Mouse (Mus musculus) heart, postnatal 0 days (tissue): ENCODE measurements around the gene Ccdc51. TPM values are rescaled to one million over a fixed set of nuclear protein-coding genes. Genes with fewer than 3 reads are reported as not detected.

Experiments
- ATAC-seq: fragments of 200-750 bp; cut with Nextera tagmentation; 2 replicates; pipeline ENCODE4 v1.8.0; 2017; ENCODE audit warnings: low read depth, moderate number of reproducible peaks, moderate library complexity; ENCODE audit not compliant: insufficient read depth
- DNase-seq: peaks from one replicate; pipeline ENCODE4 v3.0.0-alpha.2; 2016; ENCODE audit warnings: low spot score
- H3K27ac ChIP-seq: fragments of 300-500 bp; sonication (generic); 2 replicates; pipeline ENCODE4 v1.5.1; 2014; ENCODE audit warnings: low read depth, mild to moderate bottlenecking
- H3K27me3 ChIP-seq: fragments of 300-500 bp; sonication (generic); 2 replicates; pipeline ENCODE4 v1.6.1; 2014; ENCODE audit warnings: low read length, mixed read lengths; ENCODE audit not compliant: control insufficient read depth, insufficient read depth
- H3K36me3 ChIP-seq: fragments of 300-500 bp; sonication (generic); replicated peaks from 2 replicates; pipeline ENCODE4 v1.6.1; 2014; ENCODE audit warnings: low read length, mixed read lengths; ENCODE audit not compliant: control insufficient read depth, insufficient read depth
- H3K4me1 ChIP-seq: fragments of 300-500 bp; sonication (generic); 2 replicates; pipeline ENCODE4 v1.6.1; 2014; ENCODE audit warnings: antibody characterized with exemption; ENCODE audit not compliant: control insufficient read depth, insufficient read depth
- H3K4me2 ChIP-seq: fragments of 300-500 bp; sonication (generic); 2 replicates; pipeline ENCODE4 v1.6.1; 2014; ENCODE audit warnings: low read depth, mild to moderate bottlenecking, low read length, moderate library complexity
- H3K4me3 ChIP-seq: fragments of 300-500 bp; sonication (generic); 2 replicates; pipeline ENCODE4 v1.5.1; 2014; ENCODE audit warnings: low read depth, low read length
- H3K9ac ChIP-seq: fragments of 300-500 bp; sonication (generic); replicated peaks from 2 replicates; pipeline ENCODE4 v1.6.1; 2014; ENCODE audit warnings: low read depth, low read length, mixed read lengths
- H3K9me3 ChIP-seq: fragments of 300-500 bp; sonication (generic); replicated peaks from 2 replicates; pipeline ENCODE4 v1.6.1; 2016; ENCODE audit warnings: low read length; ENCODE audit not compliant: control insufficient read depth
- CTCF ChIP-seq: IDR thresholded peaks from 2 replicates; pipeline ENCODE4 v1.5.1; 2016; ENCODE audit warnings: antibody characterized with exemption, control low read depth, low read depth
- EP300 ChIP-seq: IDR thresholded peaks from 2 replicates; pipeline ENCODE4 v1.6.1; 2016; ENCODE audit warnings: antibody characterized with exemption, low read depth
- WGBS: fragments of 180-500 bp; shearing (Covaris S2); extraction: QIAGEN DNeasy Blood & Tissue Kit; methylation state at CpG from one replicate; pipeline ENCODE4 v1.1.7; 2014; 5-methylcytosine and 5-hydroxymethylcytosine counted together
- polyA plus RNA-seq: library from polyadenylated mRNA; unstranded; fragments of >200 nt; fragmentation: Nextera tagmentation; extraction: Ambion mirVana; gene quantifications from 2 replicates; pipeline ENCODE4 v1.2.1, GENCODE M21; 2015
- total RNA-seq: library from RNA; depleted of rRNA; stranded (reverse); fragments of >200 nt; gene quantifications from 2 replicates; pipeline ENCODE4 v1.2.3, GENCODE M21; 2014; ENCODE audit warnings: low replicate concordance

Ccdc51 gene
- total and polyA plus RNA-seq, 2 experiments from 2014 or later: 11.6 to 14.3 TPM

GRCm38 (mm10) chr9:109102541-109102940, 20.2 kb downstream of the Ccdc51 start:
- TF ChIP-seq CTCF (no peak), EP300 (no peak)
- Histone ChIP-seq H3K27ac (no peak overlapping the region), H3K4me3 (no peak overlapping the region), H3K9me3 (no peaks in the 10 kb centered on the region), H3K4me2 (no peak overlapping the region), H3K27me3 (no peaks in the 10 kb centered on the region), H3K4me1 (peaks cover 28% of the 10 kb centered on the region), H3K9ac (no peak overlapping the region; the same call in 1 of the 2 replicates), H3K36me3 (peaks cover 39% of the 10 kb centered on the region)
- ATAC-seq (no peak), DNase-seq (no peak)
- 78% methylated on average over 3 of the region's 3 CpGs for WGBS

GRCm38 (mm10) chr9:109103250-109103649, 21.0 kb downstream of the Ccdc51 start:
- DNase-seq: no peak
- no peak overlapping the region for H3K9ac ChIP-seq
- 37% methylated on average over 7 of the region's 7 CpGs for WGBS

GRCm38 (mm10) chr9:109104083-109104482, 21.8 kb downstream of the Ccdc51 start:
- Histone ChIP-seq H3K36me3 (peaks cover 55% of the 10 kb centered on the region), H3K27me3 (no peaks in the 10 kb centered on the region), H3K9ac (no peak overlapping the region), H3K4me1 (peaks cover 14% of the 10 kb centered on the region; the same call in 1 of the 2 replicates), H3K4me3 (no peak overlapping the region), H3K9me3 (no peaks in the 10 kb centered on the region), H3K4me2 (no peak overlapping the region), H3K27ac (no peak overlapping the region)
- ATAC-seq (no peak), DNase-seq (no peak)
- TF ChIP-seq CTCF: no peak
- TF ChIP-seq EP300: no peak
- WGBS: 89% methylated on average over 9 of the region's 9 CpGs

More at GRCm38 (mm10) chr9:109103250-109103649, 21.0 kb downstream of the Ccdc51 start:
- Histone ChIP-seq H3K27me3 (no peaks in the 10 kb centered on the region), H3K27ac (no peak overlapping the region), H3K4me2 (no peak overlapping the region), H3K4me3 (no peak overlapping the region), H3K4me1 (peaks cover 21% of the 10 kb centered on the region), H3K9me3 (no peaks in the 10 kb centered on the region), H3K36me3 (peaks cover 47% of the 10 kb centered on the region)
- TF ChIP-seq CTCF: no peak
- TF ChIP-seq EP300: no peak
- ATAC-seq: no peak

GRCm38 (mm10) chr9:109105011-109105410, 22.7 kb downstream of the Ccdc51 start:
- TF ChIP-seq EP300 (no peak), CTCF (no peak)
- H3K27ac ChIP-seq: no peak overlapping the region
- peak; percentile 52 for ATAC-seq

GRCm38 (mm10) chr9:109105648-109106047, 23.4 kb downstream of the Ccdc51 start:
- H3K4me3 ChIP-seq: no peak overlapping the region
- TF ChIP-seq CTCF: no peak
- no peak for TF ChIP-seq EP300
- H3K9me3 ChIP-seq: no peaks in the 10 kb centered on the region
- ATAC-seq (no peak), DNase-seq (no peak)
- peaks cover 64% of the 10 kb centered on the region for H3K36me3 ChIP-seq
- H3K4me1 ChIP-seq: peaks cover 8% of the 10 kb centered on the region; the same call in 1 of the 2 replicates
- 90% methylated on average over 12 of the region's 12 CpGs for WGBS
- H3K9ac ChIP-seq: no peak overlapping the region
- H3K27ac ChIP-seq: no peak overlapping the region
- no peak overlapping the region for H3K4me2 ChIP-seq
- H3K27me3 ChIP-seq: no peaks in the 10 kb centered on the region

More at GRCm38 (mm10) chr9:109105011-109105410, 22.7 kb downstream of the Ccdc51 start:
- Histone ChIP-seq H3K4me1 (peaks cover 9% of the 10 kb centered on the region; the same call in 1 of the 2 replicates), H3K9ac (no peak overlapping the region), H3K4me3 (no peak overlapping the region), H3K36me3 (peaks cover 64% of the 10 kb centered on the region), H3K27me3 (no peaks in the 10 kb centered on the region), H3K4me2 (no peak overlapping the region), H3K9me3 (no peaks in the 10 kb centered on the region)
- DNase-seq: peak; percentile 28
- 44% methylated on average over 12 of the region's 12 CpGs for WGBS

GRCm38 (mm10) chr9:109107341-109107740, 25.0 kb downstream of the Ccdc51 start:
- peaks cover 78% of the 10 kb centered on the region for H3K36me3 ChIP-seq
- no peak for TF ChIP-seq CTCF
- no peak for TF ChIP-seq EP300
- no peak for DNase-seq
- no peak overlapping the region for H3K4me2 ChIP-seq
- no peak overlapping the region for H3K27ac ChIP-seq
- 75% methylated on average over 5 of the region's 6 CpGs for WGBS
- no peaks in the 10 kb centered on the region for H3K9me3 ChIP-seq
- ATAC-seq: no peak
- H3K4me3 ChIP-seq: no peak overlapping the region
- peaks cover 8% of the 10 kb centered on the region; the same call in 1 of the 2 replicates for H3K4me1 ChIP-seq
- no peak overlapping the region for H3K9ac ChIP-seq
- no peaks in the 10 kb centered on the region for H3K27me3 ChIP-seq
